Mouse (Mus musculus) erythroblast, adult 5-6 weeks (primary cell): ENCODE data around the gene Eml3. TPM values are rescaled to one million over a fixed set of nuclear protein-coding genes. Genes with fewer than 3 reads are reported as not detected.

Source experiments
- ATAC-seq: replicated peaks from 2 replicates; pipeline ENCODE4 v1.8.0; 2016; ENCODE audit warnings: moderate number of reproducible peaks, mild to moderate bottlenecking, moderate TSS enrichment, inconsistent platforms; ENCODE audit not compliant: poor library complexity, low FRiP score, severe bottlenecking
- total RNA-seq, 2 experiments: library from RNA; stranded (forward) in 1 of 2; stranded (reverse) in 1 of 2; fragments of 150-400 nt in 1 of 2; fragments of 200-764, 138-1000 nt in 1 of 2; gene quantifications; 2 replicates each; pipeline versions ENCODE4 v1.2.3 to v1.2.4; 2015 to 2017; ENCODE audit warnings: low replicate concordance in 2 of 2

The Eml3 gene
- total RNA-seq, 2 experiments from 2014 or later, result 4.8 to 8.3 TPM

DNA sequence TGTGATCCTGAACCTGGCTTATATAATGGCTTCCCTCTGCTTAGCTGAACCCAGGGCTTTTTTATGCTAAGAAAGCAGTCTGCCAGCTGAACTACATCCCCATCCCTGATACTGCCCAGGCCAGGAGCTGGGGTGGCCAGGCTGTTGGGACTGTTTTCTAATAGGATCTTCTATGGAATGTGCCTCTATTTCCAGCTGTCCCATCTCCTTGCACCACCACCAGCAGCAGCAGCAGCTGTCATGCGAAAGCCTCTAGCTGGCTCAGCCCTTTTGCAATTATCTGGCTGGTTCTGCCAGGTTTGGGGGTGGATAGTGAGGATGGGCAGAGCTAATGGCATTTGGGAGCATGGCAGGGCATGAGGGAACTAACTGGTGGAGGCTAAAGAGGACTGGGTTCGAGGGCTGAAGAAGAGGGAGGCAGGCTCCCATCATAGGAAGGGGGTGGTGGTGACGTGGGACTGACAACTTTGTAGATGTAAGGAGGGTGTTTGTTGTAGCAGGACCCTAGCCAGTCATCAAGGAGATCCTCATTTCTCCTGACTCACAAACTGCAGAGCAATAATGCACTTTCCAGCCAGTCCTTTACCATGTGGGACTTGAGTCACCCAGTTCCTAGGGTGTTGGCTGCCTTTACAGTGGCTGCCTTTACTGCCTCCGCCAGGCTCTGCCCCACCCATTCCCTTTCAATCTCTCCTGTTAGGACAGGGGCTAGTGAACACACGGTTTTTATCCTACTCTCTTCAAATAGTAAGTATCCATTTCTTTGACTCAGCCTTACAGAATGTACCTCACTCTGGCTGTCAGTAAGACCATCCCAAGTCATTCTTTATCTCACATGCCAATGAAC lies 53.2 kb downstream of the Eml3 start:
- ATAC-seq, result no peak

- no peak for ATAC-seq
Measured at GRCm38 (mm10) chr19:8983150-8983650, 53.8 kb downstream of the Eml3 start.

- no peak for ATAC-seq
Measured at GRCm38 (mm10) chr19:8984255-8984868, 55.0 kb downstream of the Eml3 start.

- no peak for ATAC-seq
Measured at GRCm38 (mm10) chr19:8985891-8986290, 56.5 kb downstream of the Eml3 start.

- no peak for ATAC-seq
Measured at GRCm38 (mm10) chr19:8987816-8988215, 58.5 kb downstream of the Eml3 start.

DNA sequence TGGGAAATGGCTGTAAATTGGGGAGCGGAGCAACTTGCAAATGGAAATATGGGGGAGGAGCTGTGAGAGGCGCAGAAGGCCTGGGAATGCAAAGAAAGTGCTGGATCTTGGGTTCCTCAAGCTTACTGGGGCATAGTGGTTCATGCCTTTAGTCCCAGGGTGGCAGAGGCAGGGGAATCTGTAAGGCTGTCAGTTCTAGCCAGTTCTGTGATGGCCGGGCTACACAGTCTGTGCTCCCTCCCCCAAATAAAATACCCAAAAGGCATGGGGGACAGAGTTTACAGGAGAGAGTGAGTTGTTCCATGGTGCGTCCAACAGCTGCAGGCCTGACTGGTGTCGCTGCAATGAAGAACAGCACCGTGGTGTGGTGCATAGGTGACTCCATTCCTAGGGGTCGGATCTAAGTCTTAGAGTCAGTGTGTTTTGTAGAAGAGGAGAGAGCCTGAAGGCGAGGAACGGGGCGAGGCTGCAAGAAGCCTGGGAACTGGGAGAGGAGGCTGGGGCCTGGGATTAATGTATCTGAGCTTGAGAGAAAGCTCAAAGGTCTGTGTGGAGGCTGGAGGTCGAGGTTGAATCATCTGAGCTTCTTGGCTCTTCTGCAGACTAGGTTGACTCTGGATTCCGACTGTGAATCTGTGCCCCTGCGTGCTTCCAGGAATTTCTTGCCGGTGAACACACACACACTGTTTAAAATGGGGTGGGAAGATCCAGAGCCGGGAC lies 59.2 kb downstream of the Eml3 start:
- ATAC-seq, result no peak

DNA sequence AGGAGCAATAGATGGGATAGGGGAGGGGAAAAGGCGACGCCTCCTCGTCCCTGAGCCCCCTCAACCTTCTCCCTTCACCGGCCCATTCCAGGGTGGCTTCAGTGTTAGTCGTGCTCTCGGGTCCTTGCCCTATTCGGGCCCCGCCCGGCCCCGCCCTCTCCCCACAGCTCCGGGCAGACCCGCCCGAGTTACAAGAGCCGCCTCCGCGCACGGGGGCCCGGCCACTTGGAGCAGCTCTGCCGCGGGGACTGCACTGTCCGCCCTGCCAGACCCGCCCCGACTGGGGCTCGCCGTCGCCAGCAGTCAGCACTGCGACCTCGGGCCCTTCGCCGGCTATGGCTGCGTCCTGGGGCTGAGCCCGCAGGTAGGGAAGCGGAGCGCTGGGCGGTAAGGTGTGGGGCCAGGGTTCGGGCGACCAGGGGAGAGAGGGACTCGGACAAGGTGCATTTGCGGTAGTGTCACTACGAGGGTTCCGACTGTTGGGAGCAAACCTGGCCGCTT lies 59.8 kb downstream of the Eml3 start, which contains the start of gene Ahnak:
TSS of gene Ahnak (plus strand) at position 219 of the 501 bp plus-strand sequence.
- ATAC-seq, result no peak

DNA sequence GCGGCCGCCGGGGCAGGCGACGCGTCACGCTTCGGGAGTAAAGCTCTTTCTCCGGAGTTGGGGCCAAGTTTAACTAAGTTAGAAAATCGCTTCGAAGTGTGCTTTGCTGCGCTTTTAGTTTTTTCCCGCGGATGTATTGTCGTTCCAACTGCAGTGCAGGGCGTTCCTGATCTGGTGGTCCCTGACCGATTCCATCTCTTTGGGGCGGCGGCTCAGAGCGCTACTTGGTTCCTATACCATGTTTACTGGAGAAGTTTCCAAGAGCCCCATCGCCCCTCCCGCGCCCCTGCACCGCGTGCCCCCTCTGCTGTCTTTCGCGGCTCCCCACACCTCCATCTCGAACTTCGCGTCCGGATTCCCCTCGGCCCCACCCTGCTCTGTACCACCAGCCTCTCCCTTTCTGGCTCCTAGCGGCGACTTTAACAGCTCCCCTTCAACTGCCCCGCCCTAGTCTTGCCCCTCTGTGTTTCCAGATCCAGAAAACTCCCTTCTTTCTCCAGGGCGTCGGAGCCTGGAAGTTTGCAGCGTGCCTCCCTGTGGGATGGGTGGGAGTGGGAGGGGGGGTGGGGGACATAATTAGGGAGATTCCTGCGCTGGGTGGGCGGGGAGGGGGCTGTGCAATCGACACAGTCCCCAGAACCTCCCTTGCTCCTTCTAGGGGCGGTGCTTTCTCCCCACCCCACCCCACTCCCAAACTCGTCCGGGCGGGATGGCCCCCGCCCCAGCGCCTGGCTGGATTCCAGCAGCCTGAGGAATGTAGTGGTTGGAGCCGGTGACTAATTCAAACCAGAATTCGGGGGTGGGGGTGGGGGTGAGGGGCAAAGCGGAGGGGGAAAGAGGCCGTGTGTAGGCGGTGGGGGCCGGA lies 60.4 kb downstream of the Eml3 start:
- no peak for ATAC-seq

GRCm38 (mm10) chr19:8990432-8991102 lies 61.2 kb downstream of the Eml3 start:
- ATAC-seq, result no peak

Other genes starting within 250 kb of the Eml3 start
Only the 30 nearest of the 32 such genes appear.
- 7.9 and 61.9 TPM in 2 replicates for gene Wdr74, start 193.7 kb upstream of the Eml3 start, total RNA-seq (2015; ENCODE audit: low replicate concordance)
- gene Wdr74, start 193.7 kb upstream of the Eml3 start, total RNA-seq (2017; ENCODE audit: low replicate concordance), result 15.3 and 18.3 TPM in 2 replicates
- gene 1700092M07Rik, start 188.8 kb upstream of the Eml3 start, total RNA-seq (2015; ENCODE audit: low replicate concordance), result not detected in 2 replicates
- gene 1700092M07Rik, start 188.8 kb upstream of the Eml3 start, total RNA-seq (2017; ENCODE audit: low replicate concordance), result not detected in 2 replicates
- gene Stx5a, start 188.1 kb upstream of the Eml3 start, total RNA-seq (2015; ENCODE audit: low replicate concordance), result 105 and 119 TPM in 2 replicates
- 161 and 226 TPM in 2 replicates for gene Stx5a, start 188.1 kb upstream of the Eml3 start, total RNA-seq (2017; ENCODE audit: low replicate concordance)
- 135 and 146 TPM in 2 replicates for gene Nxf1, start 172.5 kb upstream of the Eml3 start, total RNA-seq (2015; ENCODE audit: low replicate concordance)
- gene Nxf1, start 172.5 kb upstream of the Eml3 start, total RNA-seq (2017; ENCODE audit: low replicate concordance), result 35.0 and 81.7 TPM in 2 replicates
- gene Tmem223, start 158.6 kb upstream of the Eml3 start, total RNA-seq (2015; ENCODE audit: low replicate concordance), result 9.4 and 11.0 TPM in 2 replicates
- gene Tmem223, start 158.6 kb upstream of the Eml3 start, total RNA-seq (2017; ENCODE audit: low replicate concordance), result 3.1 and 6.8 TPM in 2 replicates
- 55.1 and 59.6 TPM in 2 replicates for gene Tmem179b, start 155.1 kb upstream of the Eml3 start, total RNA-seq (2015; ENCODE audit: low replicate concordance)
- 24.3 and 37.4 TPM in 2 replicates for gene Tmem179b, start 155.1 kb upstream of the Eml3 start, total RNA-seq (2017; ENCODE audit: low replicate concordance)
- 1.2 and 5.9 TPM in 2 replicates for gene Taf6l, start 143.1 kb upstream of the Eml3 start, total RNA-seq (2015; ENCODE audit: low replicate concordance)
- 1.0 and 9.5 TPM in 2 replicates for gene Taf6l, start 143.1 kb upstream of the Eml3 start, total RNA-seq (2017; ENCODE audit: low replicate concordance)
- 21.5 and 23.0 TPM in 2 replicates for gene Polr2g, start 131.0 kb upstream of the Eml3 start, total RNA-seq (2015; ENCODE audit: low replicate concordance)
- gene Polr2g, start 131.0 kb upstream of the Eml3 start, total RNA-seq (2017; ENCODE audit: low replicate concordance), result 9.9 and 20.1 TPM in 2 replicates
- 0.42 TPM in 1 of 2 replicates, not detected in the other for gene Zbtb3, start 127.0 kb upstream of the Eml3 start, total RNA-seq (2015; ENCODE audit: low replicate concordance)
- 0.60 TPM in 1 of 2 replicates, not detected in the other for gene Zbtb3, start 127.0 kb upstream of the Eml3 start, total RNA-seq (2017; ENCODE audit: low replicate concordance)
- 10.0 and 13.6 TPM in 2 replicates for gene Ttc9c, start 110.2 kb upstream of the Eml3 start, total RNA-seq (2015; ENCODE audit: low replicate concordance)
- gene Ttc9c, start 110.2 kb upstream of the Eml3 start, total RNA-seq (2017; ENCODE audit: low replicate concordance), result 13.8 and 20.1 TPM in 2 replicates
- 14.4 and 27.4 TPM in 2 replicates for gene Hnrnpul2, start 109.5 kb upstream of the Eml3 start, total RNA-seq (2015; ENCODE audit: low replicate concordance)
- gene Hnrnpul2, start 109.5 kb upstream of the Eml3 start, total RNA-seq (2017; ENCODE audit: low replicate concordance), result 42.6 and 58.0 TPM in 2 replicates
- 4.2 TPM in 1 of 2 replicates, not detected in the other for gene AC129217.1, start 99.8 kb upstream of the Eml3 start, total RNA-seq (2015; ENCODE audit: low replicate concordance)
- 14.8 TPM in 1 of 2 replicates, not detected in the other for gene AC129217.1, start 99.8 kb upstream of the Eml3 start, total RNA-seq (2017; ENCODE audit: low replicate concordance)
- 28.8 and 40.3 TPM in 2 replicates for gene Bscl2, start 92.1 kb upstream of the Eml3 start, total RNA-seq (2015; ENCODE audit: low replicate concordance)
- gene Bscl2, start 92.1 kb upstream of the Eml3 start, total RNA-seq (2017; ENCODE audit: low replicate concordance), result 12.7 and 16.4 TPM in 2 replicates
- not detected in 2 replicates for gene Gng3, start 90.4 kb upstream of the Eml3 start, total RNA-seq (2015; ENCODE audit: low replicate concordance)
- gene Gng3, start 90.4 kb upstream of the Eml3 start, total RNA-seq (2017; ENCODE audit: low replicate concordance), result 0.56 TPM in 1 of 2 replicates, not detected in the other
- gene Lrrn4cl, start 78.8 kb upstream of the Eml3 start, total RNA-seq (2015; ENCODE audit: low replicate concordance), result not detected in 2 replicates
- gene Lrrn4cl, start 78.8 kb upstream of the Eml3 start, total RNA-seq (2017; ENCODE audit: low replicate concordance), result not detected in 2 replicates
- gene Ubxn1, start 58.1 kb upstream of the Eml3 start, total RNA-seq (2015; ENCODE audit: low replicate concordance), result 18.6 and 20.6 TPM in 2 replicates
- gene Ubxn1, start 58.1 kb upstream of the Eml3 start, total RNA-seq (2017; ENCODE audit: low replicate concordance), result 43.0 and 65.7 TPM in 2 replicates
- gene Uqcc3, start 48.6 kb upstream of the Eml3 start, total RNA-seq (2015; ENCODE audit: low replicate concordance), result 1.5 and 8.4 TPM in 2 replicates
- 11.8 and 12.3 TPM in 2 replicates for gene Uqcc3, start 48.6 kb upstream of the Eml3 start, total RNA-seq (2017; ENCODE audit: low replicate concordance)
- gene Lbhd1, start 45.8 kb upstream of the Eml3 start, total RNA-seq (2015; ENCODE audit: low replicate concordance), result 24.2 and 24.4 TPM in 2 replicates
- gene Lbhd1, start 45.8 kb upstream of the Eml3 start, total RNA-seq (2017; ENCODE audit: low replicate concordance), result 6.0 and 23.1 TPM in 2 replicates
- gene Gm49403, start 45.6 kb upstream of the Eml3 start, total RNA-seq (2015; ENCODE audit: low replicate concordance), result not detected in 2 replicates
- gene Gm49403, start 45.6 kb upstream of the Eml3 start, total RNA-seq (2017; ENCODE audit: low replicate concordance), result not detected in 2 replicates
- gene 1810009A15Rik, start 40.7 kb upstream of the Eml3 start, total RNA-seq (2015; ENCODE audit: low replicate concordance), result 14.6 and 21.3 TPM in 2 replicates
- gene 1810009A15Rik, start 40.7 kb upstream of the Eml3 start, total RNA-seq (2017; ENCODE audit: low replicate concordance), result 13.5 and 23.3 TPM in 2 replicates
- not detected in 2 replicates for gene Gm49416, start 40.6 kb upstream of the Eml3 start, total RNA-seq (2015; ENCODE audit: low replicate concordance)
- not detected in 2 replicates for gene Gm49416, start 40.6 kb upstream of the Eml3 start, total RNA-seq (2017; ENCODE audit: low replicate concordance)
- 2.3 and 7.1 TPM in 2 replicates for gene Ints5, start 36.5 kb upstream of the Eml3 start, total RNA-seq (2015; ENCODE audit: low replicate concordance)
- gene Ints5, start 36.5 kb upstream of the Eml3 start, total RNA-seq (2017; ENCODE audit: low replicate concordance), result 4.7 and 5.4 TPM in 2 replicates
- 12.7 and 20.9 TPM in 2 replicates for gene Ganab, start 31.5 kb upstream of the Eml3 start, total RNA-seq (2015; ENCODE audit: low replicate concordance)
- 19.5 and 20.4 TPM in 2 replicates for gene Ganab, start 31.5 kb upstream of the Eml3 start, total RNA-seq (2017; ENCODE audit: low replicate concordance)
- gene B3gat3, start 9.2 kb upstream of the Eml3 start, total RNA-seq (2015; ENCODE audit: low replicate concordance), result 12.5 and 14.2 TPM in 2 replicates
- gene B3gat3, start 9.2 kb upstream of the Eml3 start, total RNA-seq (2017; ENCODE audit: low replicate concordance), result 11.1 and 12.4 TPM in 2 replicates
- 1.2 TPM in 1 of 2 replicates, not detected in the other for gene Rom1, start 196 bp upstream of the Eml3 start, total RNA-seq (2015; ENCODE audit: low replicate concordance)
- 1.7 and 3.0 TPM in 2 replicates for gene Rom1, start 196 bp upstream of the Eml3 start, total RNA-seq (2017; ENCODE audit: low replicate concordance)
- gene Mta2, start 12.3 kb downstream of the Eml3 start, total RNA-seq (2015; ENCODE audit: low replicate concordance), result 16.9 and 22.8 TPM in 2 replicates
- 39.5 and 54.4 TPM in 2 replicates for gene Mta2, start 12.3 kb downstream of the Eml3 start, total RNA-seq (2017; ENCODE audit: low replicate concordance)
- 1.0 and 2.7 TPM in 2 replicates for gene Tut1, start 24.3 kb downstream of the Eml3 start, total RNA-seq (2015; ENCODE audit: low replicate concordance)
- 2.3 and 6.8 TPM in 2 replicates for gene Tut1, start 24.3 kb downstream of the Eml3 start, total RNA-seq (2017; ENCODE audit: low replicate concordance)
- gene Eef1g, start 37.5 kb downstream of the Eml3 start, total RNA-seq (2015; ENCODE audit: low replicate concordance), result 181 and 213 TPM in 2 replicates
- 105 and 149 TPM in 2 replicates for gene Eef1g, start 37.5 kb downstream of the Eml3 start, total RNA-seq (2017; ENCODE audit: low replicate concordance)
- gene Ahnak, start 59.7 kb downstream of the Eml3 start, total RNA-seq (2015; ENCODE audit: low replicate concordance), result 19.0 and 20.0 TPM in 2 replicates
- 24.3 and 30.2 TPM in 2 replicates for gene Ahnak, start 59.7 kb downstream of the Eml3 start, total RNA-seq (2017; ENCODE audit: low replicate concordance)
- not detected in 2 replicates for gene Scgb1a1, start 158.4 kb downstream of the Eml3 start, total RNA-seq (2015; ENCODE audit: low replicate concordance)
- not detected in 2 replicates for gene Scgb1a1, start 158.4 kb downstream of the Eml3 start, total RNA-seq (2017; ENCODE audit: low replicate concordance)